Mouse (Mus musculus): Measurements from ENCODE around the gene Bcam.

The Bcam gene

DNA sequence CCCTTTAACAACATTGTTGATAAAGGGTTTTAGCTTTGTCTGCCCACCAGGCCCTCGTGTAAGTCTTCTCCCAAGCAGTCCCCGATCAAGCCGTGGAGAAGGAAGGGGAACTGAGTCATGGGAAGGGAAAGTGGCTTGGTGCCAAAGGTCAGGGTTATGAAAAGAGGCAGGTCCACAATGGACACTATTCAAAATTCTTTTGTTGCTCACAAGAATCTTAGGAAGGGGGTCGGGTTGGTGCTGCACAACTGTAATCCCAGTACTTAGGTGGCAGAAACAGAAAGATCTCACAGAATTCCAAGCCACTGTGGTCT, 19.8 kb downstream of the Bcam start:
- no peak for DNase-seq

- peak; percentile 76 for DNase-seq
Measured at GRCm38 (mm10) chr7:19750217-19751069, 20.4 kb downstream of the Bcam start, which contains the start of gene Nectin2. TSS of gene Nectin2 (minus strand) at chr7:19750483.

GRCm38 (mm10) chr7:19749389-19750216, 21.2 kb downstream of the Bcam start:
- peak; percentile 88 for DNase-seq

GRCm38 (mm10) chr7:19748219-19749195, 22.3 kb downstream of the Bcam start:
- no peak for DNase-seq

- DNase-seq, result no peak
Measured at GRCm38 (mm10) chr7:19747420-19748218, 23.2 kb downstream of the Bcam start.

DNA sequence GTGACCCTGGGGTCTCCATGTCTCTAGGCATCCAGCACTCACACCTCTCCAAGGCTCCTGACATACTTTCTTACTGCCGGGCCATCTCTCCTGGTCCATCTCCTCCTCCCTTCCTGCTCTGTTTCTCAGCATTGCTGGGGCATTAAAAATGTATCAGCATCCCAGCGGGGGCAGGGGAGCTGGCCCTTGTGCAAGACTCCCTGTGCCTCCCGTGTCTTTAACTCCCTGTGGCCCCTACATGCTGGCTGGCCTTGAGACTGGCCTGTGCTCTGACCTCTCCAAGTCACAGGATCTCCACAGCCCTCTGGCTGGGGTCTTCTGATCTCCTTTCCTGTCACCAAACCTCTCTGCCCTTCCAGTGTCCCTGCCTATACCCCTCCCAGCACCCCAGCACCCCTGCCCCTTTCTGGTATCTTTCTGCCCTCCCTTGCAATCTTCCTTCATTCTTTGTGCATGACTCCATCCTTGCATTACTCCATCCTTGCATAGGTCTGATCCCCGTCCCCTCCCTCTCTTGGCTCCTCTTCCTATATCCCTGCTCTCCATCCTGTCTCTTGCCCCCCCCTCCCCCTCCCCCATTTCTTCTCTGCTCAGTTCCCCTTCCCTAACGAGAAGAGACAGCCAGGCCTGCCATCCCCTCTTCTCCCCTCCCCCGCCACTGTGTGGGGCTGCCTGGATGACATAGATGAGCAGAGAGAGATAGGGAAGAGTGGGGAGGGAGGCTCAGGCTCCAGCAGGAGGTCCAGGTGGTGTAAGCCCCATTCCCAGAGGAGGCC, 24.2 kb downstream of the Bcam start:
- DNase-seq, result no peak

DNA sequence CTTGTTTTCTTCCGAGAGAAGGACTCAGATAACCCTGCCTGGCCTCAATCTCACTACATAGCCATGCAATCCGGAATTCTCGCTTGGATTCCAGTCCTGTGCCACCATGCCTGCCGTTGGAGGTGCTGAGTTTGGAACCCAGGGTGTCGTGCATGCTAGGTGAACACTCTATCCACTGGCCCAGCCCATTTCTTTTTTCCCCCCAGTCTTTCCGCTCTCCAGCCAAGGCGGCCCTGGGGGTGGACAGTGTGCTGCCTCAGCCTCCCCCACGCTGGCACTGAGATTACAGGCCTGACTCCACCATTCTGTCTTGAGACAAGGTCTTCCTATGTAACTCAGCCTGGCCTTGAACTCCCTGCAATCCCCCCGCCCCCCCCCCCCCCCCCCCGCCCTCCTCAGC, 24.8 kb downstream of the Bcam start:
- no peak for DNase-seq

- DNase-seq, result no peak
Measured at GRCm38 (mm10) chr7:19744590-19745385, 26.0 kb downstream of the Bcam start.

- DNase-seq, result no peak
Measured at GRCm38 (mm10) chr7:19743791-19744190, 27.0 kb downstream of the Bcam start.

- no peak for DNase-seq
Measured at GRCm38 (mm10) chr7:19742468-19742867, 28.3 kb downstream of the Bcam start.

DNA sequence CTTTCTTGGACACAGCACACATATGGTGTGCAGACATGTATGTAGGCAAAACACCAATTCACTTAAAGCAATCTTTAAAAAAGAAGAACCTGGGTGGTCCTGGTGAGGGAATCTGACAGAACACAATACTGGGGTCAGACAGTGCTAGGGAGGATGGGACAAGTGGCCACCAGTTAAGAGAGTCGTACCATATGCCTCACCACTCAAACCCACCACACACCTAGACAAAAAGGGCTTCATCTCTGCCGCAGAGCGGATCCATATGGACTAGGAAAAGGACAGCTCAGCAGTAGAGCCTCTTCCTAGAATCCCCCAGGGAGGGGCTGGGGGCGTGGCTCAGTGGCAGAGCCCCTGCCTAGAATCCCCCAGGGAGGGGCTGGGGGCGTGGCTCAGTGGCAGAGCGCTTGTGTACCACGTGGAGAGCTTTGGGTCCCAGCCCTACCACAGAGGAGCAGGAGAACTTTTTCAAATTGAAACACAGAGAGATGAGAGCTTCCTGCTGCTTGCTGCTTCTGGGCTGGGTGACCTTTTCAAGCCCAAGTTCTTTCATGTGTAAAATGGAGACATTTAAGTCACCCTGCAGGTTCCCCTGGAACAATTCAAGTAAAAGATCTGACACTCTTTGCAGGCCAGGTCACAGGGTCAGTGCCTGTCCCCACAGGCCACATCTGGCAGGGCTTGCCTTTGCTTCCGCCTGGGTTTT, 29.3 kb downstream of the Bcam start:
- DNase-seq, result no peak

GRCm38 (mm10) chr7:19740269-19740668, 30.5 kb downstream of the Bcam start:
- no peak for DNase-seq

GRCm38 (mm10) chr7:19738771-19739170, 32.0 kb downstream of the Bcam start:
- no peak for DNase-seq

GRCm38 (mm10) chr7:19736389-19737057, 34.3 kb downstream of the Bcam start:
- no peak for DNase-seq

- DNase-seq, result no peak
Measured at GRCm38 (mm10) chr7:19734178-19734666, 36.6 kb downstream of the Bcam start.

- DNase-seq, result no peak
Measured at GRCm38 (mm10) chr7:19726541-19726940, 44.3 kb downstream of the Bcam start.

DNA sequence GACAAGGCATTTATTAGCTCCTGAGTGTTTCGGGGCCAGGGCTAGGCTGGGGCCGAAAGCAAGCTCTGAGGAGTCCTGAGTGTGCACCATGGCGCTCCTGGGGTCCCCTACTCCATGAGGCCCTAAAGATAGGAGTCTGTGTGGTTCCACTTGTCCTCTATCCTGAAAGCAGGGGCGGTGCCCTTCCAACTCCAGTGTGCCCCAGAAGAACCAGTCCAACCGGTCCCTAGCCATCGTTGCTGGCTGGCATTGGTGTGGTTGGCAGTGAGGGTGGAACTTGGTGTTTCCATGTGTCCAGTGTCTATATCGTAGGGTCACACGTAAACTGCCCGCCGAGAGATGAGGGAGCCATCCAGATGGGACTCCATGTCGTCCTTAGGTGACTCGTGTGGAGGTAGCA, 46.6 kb downstream of the Bcam start:
- DNase-seq, result no peak

GRCm38 (mm10) chr7:19722754-19723195, 48.0 kb downstream of the Bcam start:
- no peak for DNase-seq

DNA sequence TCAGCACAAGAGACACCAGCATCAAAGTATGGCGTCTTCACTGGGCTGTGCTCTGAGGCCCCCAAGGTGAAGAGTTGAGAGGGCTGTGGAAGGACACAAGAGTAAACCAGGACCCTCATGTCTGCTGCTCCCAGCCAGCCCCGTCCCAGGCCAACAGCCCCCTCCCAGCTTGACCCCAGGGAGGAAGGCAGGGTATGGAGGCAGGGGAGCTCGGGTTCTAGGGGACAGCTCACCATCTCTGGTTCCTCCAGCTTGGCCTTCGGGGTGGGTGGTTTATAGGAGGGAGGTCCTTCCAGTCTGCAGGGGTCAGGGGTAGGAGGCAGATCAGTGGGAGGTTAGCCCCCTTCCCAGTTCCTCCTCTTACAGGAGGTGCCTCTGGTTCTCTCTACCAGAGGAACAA, 51.6 kb downstream of the Bcam start:
- DNase-seq, result no peak

Data from right cerebral cortex, adult 18-20 months (tissue).